Mouse (Mus musculus): ENCODE data around the gene Gdf11. TPM values are rescaled to one million over a fixed set of nuclear protein-coding genes. Genes with fewer than 3 reads are reported as not detected.
A peak's percentile ranks its signal among the peaks of the same experiment; 100 is the strongest.

Gene Gdf11
- polyA plus RNA-seq, 1 experiment from 2014 or later = 62.3 TPM

- no peak for DNase-seq (ENCODE audit: low read depth, low spot score)
- no peak for TF ChIP-seq CTCF (IDR thresholded peaks at IDR 0.05)
- ATAC-seq = no peak
- CTCF ChIA-PET = no interaction called here
- in situ Hi-C loops (cut with MboI; ENCODE audit: low pct_unique_long_range_greater_than_20kb) = no loop called here
- POLR2A ChIA-PET = interaction anchor here (1.4 to 1.7 kb wide), 2 partner anchors 8 to 14 kb away, joined by 4 to 5 read pairs; no protein-coding TSS in a partner anchor
- H3K27me3 ChIP-seq = no peaks in the 10 kb centered on the region
These were observed 2.3 kb downstream of the Gdf11 start for GRCm38 (mm10) chr10:128888941-128889827.

- no peaks in the 10 kb centered on the region for H3K27me3 ChIP-seq
- in situ Hi-C loops (cut with MboI; ENCODE audit: low pct_unique_long_range_greater_than_20kb) = no loop called here
- no peak for TF ChIP-seq CTCF (IDR thresholded peaks at IDR 0.05)
- DNase-seq (ENCODE audit: low read depth, low spot score) = no peak
- POLR2A ChIA-PET = interaction anchor here (0.6 to 1.5 kb wide), 2 partner anchors 8 to 9 kb away, joined by 3 to 4 read pairs; no protein-coding TSS in a partner anchor
- no peak for ATAC-seq
- CTCF ChIA-PET = interaction anchor here (1.0 to 2.5 kb wide), 5 partner anchors 10 to 40 kb away, joined by 3 to 6 read pairs (median 4); no protein-coding TSS in a partner anchor
These were observed 9.5 kb downstream of the Gdf11 start for GRCm38 (mm10) chr10:128882067-128882466.

DNA sequence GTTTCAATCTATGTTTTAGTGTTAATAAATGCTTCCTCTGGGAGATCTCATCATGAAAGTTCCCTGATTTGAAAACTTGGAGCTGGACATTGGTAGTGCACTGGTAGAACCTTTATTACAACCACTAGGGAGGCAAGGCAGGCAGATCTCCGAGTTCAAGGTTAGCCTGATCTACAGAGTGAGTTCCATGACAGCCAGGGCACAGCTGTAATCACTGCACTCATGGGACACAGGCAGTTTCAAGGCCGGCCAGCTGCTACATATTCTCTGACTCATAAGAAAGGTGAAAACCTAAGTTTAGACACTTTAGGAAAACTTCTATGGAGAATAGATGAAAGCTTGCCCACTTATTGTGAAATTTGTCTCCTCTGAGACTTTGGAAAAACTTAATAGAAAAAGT is 12.7 kb downstream of the Gdf11 start:
- no peaks in the 10 kb centered on the region for H3K27me3 ChIP-seq
- no peak for DNase-seq (ENCODE audit: low read depth, low spot score)
- no peak for TF ChIP-seq CTCF (IDR thresholded peaks at IDR 0.05)
- ChIA-PET CTCF (interaction anchor here (1.5 to 2.0 kb wide), 2 partner anchors 15 to 17 kb away, joined by 3 to 5 read pairs; no protein-coding TSS in a partner anchor), POLR2A (interaction anchor here (0.9 to 1.5 kb wide), 2 partner anchors 12 to 18 kb away, joined by 3 read pairs; partner anchors contain the start of gene Gdf11)
- no peak for ATAC-seq
- in situ Hi-C loops (cut with MboI; ENCODE audit: low pct_unique_long_range_greater_than_20kb) = no loop called here

- DNase-seq (ENCODE audit: low read depth, low spot score) (no peak), ATAC-seq (no peak)
- in situ Hi-C loops (cut with MboI; ENCODE audit: low pct_unique_long_range_greater_than_20kb) = no loop called here
- ChIA-PET POLR2A (interaction anchor here (1.5 kb wide), 1 partner anchor 13 kb away, joined by 3 read pairs; the partner anchor contains the start of gene Gdf11), CTCF (no interaction called here)
- no peak for TF ChIP-seq CTCF (IDR thresholded peaks at IDR 0.05)
- H3K27me3 ChIP-seq = no peaks in the 10 kb centered on the region
These were observed 13.2 kb downstream of the Gdf11 start for GRCm38 (mm10) chr10:128878291-128878690.

DNA sequence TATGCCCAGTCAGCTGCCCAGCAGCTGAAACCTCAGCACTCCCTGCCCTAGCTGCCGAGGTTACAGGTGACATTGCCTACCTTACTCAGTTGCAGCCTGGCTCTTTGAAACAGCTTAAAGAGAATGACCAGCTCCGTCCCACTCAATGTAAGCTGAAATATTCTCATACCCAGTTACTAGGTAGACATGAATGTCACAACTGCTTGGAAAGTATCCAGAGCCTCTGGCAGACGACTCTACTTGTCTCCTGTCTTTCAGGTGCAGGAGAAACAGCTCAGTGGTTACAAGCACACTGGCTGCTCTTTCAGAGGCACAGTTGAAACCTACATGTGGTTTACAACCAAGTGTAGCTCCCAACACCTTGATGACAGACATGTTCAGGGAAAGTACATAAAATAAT is 21.2 kb downstream of the Gdf11 start:
- in situ Hi-C loops (cut with MboI; ENCODE audit: low pct_unique_long_range_greater_than_20kb) = no loop called here
- no peak for TF ChIP-seq CTCF (IDR thresholded peaks at IDR 0.05)

GRCm38 (mm10) chr10:128866518-128866917 is 25.0 kb downstream of the Gdf11 start:
- no peak for ATAC-seq
- TF ChIP-seq CTCF (IDR thresholded peaks at IDR 0.05) = no peak
- ChIA-PET POLR2A (interaction anchor here (0.5 kb wide), 1 partner anchor 111 kb away, joined by 4 read pairs; no protein-coding TSS in a partner anchor), CTCF (interaction anchor here (1.3 to 1.6 kb wide), 3 partner anchors 9 to 28 kb away, joined by 3 to 5 read pairs (median 4); no protein-coding TSS in a partner anchor)
- in situ Hi-C loops (cut with MboI; ENCODE audit: low pct_unique_long_range_greater_than_20kb) = no loop called here
- H3K27me3 ChIP-seq = no peaks in the 10 kb centered on the region
- DNase-seq (ENCODE audit: low read depth, low spot score) = no peak

More for the DNA sequence above, 21.2 kb downstream of the Gdf11 start:
- H3K27me3 ChIP-seq = no peaks in the 10 kb centered on the region
- DNase-seq (ENCODE audit: low read depth, low spot score) = no peak
- CTCF ChIA-PET = interaction anchor here (1.1 to 2.0 kb wide), 3 partner anchors 10 to 39 kb away, joined by 4 to 5 read pairs (median 5); no protein-coding TSS in a partner anchor
- POLR2A ChIA-PET = interaction anchor here (0.7 kb wide), 1 partner anchor 20 kb away, joined by 4 read pairs; no protein-coding TSS in a partner anchor
- ATAC-seq = no peak

- no peaks in the 10 kb centered on the region for H3K27me3 ChIP-seq
- POLR2A ChIA-PET = no interaction called here
- TF ChIP-seq CTCF (IDR thresholded peaks at IDR 0.05) = peak; percentile 58
- in situ Hi-C loops (cut with MboI; ENCODE audit: low pct_unique_long_range_greater_than_20kb) = no loop called here
- DNase-seq (ENCODE audit: low read depth, low spot score) = no peak
- no peak for ATAC-seq
- CTCF ChIA-PET = interaction anchor here (1.0 to 1.6 kb wide), 4 partner anchors 10 to 29 kb away, joined by 3 to 5 read pairs (median 4); no protein-coding TSS in a partner anchor
These were observed 25.5 kb downstream of the Gdf11 start for GRCm38 (mm10) chr10:128866042-128866441.

DNA sequence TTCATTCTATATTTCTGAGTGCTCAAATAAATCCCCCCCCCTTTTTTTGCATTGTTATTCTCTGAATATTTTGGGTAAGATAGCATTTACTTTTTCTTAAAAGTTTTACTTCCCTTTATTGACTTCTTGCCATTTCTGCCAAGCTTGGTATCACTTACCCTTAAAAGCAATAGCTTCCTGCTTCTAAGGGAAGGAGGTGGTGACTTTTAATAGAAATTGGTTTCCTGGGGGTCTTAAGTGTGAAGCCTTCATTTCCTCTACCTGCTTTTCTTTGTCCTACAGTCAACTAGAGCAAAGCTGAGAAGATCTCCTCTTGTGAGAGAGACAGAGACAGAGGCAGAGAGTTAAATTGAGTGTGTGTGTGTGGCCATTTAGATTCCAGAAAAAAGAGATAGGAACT is 30.3 kb downstream of the Gdf11 start:
- ChIA-PET POLR2A (no interaction called here), CTCF (interaction anchor here (1.2 to 2.8 kb wide), 3 partner anchors 10 to 335 kb away, joined by 3 to 8 read pairs (median 4); partner anchors contain the start of gene Esyt1)
- no peak for TF ChIP-seq CTCF (IDR thresholded peaks at IDR 0.05)
- ATAC-seq = no peak
- in situ Hi-C loops (cut with MboI; ENCODE audit: low pct_unique_long_range_greater_than_20kb) = no loop called here
- H3K27me3 ChIP-seq = no peaks in the 10 kb centered on the region
- no peak for DNase-seq (ENCODE audit: low read depth, low spot score)

GRCm38 (mm10) chr10:128850339-128850738 is 41.2 kb downstream of the Gdf11 start:
- ATAC-seq (no peak), DNase-seq (ENCODE audit: low read depth, low spot score) (no peak)
- ChIA-PET CTCF (interaction anchor here (0.7 to 2.6 kb wide), 4 partner anchors 13 to 96 kb away, joined by 3 to 10 read pairs (median 3); no protein-coding TSS in a partner anchor), POLR2A (no interaction called here)
- no peaks in the 10 kb centered on the region for H3K27me3 ChIP-seq
- in situ Hi-C loops (cut with MboI; ENCODE audit: low pct_unique_long_range_greater_than_20kb) = no loop called here
- no peak for TF ChIP-seq CTCF (IDR thresholded peaks at IDR 0.05)

GRCm38 (mm10) chr10:128848426-128848825 is 43.1 kb downstream of the Gdf11 start:
- H3K27me3 ChIP-seq = no peaks in the 10 kb centered on the region
- no peak for TF ChIP-seq CTCF (IDR thresholded peaks at IDR 0.05)
- DNase-seq (ENCODE audit: low read depth, low spot score) (no peak), ATAC-seq (no peak)
- POLR2A ChIA-PET = no interaction called here
- in situ Hi-C loops (cut with MboI; ENCODE audit: low pct_unique_long_range_greater_than_20kb) = loop anchor here (5.0 kb wide), 1 partner anchor 129 kb away; no protein-coding TSS in a partner anchor
- CTCF ChIA-PET = interaction anchor here (1.0 to 3.3 kb wide), 5 partner anchors 10 to 41 kb away, joined by 3 to 14 read pairs (median 8); no protein-coding TSS in a partner anchor
